Mouse (Mus musculus) bone marrow macrophage, adult 2 months (primary cell): ENCODE results near the gene Ptprk.

Source experiments
- CTCF ChIP-seq: IDR thresholded peaks from 2 replicates; pipeline ENCODE4 v1.5.1; 2012; ENCODE audit warnings: low read depth, mild to moderate bottlenecking, low read length, moderate library complexity
- POLR2A ChIP-seq: IDR thresholded peaks from 2 replicates; pipeline ENCODE4 v1.6.1; 2012; ENCODE audit warnings: mild to moderate bottlenecking, low read depth, low read length, borderline replicate concordance

DNA sequence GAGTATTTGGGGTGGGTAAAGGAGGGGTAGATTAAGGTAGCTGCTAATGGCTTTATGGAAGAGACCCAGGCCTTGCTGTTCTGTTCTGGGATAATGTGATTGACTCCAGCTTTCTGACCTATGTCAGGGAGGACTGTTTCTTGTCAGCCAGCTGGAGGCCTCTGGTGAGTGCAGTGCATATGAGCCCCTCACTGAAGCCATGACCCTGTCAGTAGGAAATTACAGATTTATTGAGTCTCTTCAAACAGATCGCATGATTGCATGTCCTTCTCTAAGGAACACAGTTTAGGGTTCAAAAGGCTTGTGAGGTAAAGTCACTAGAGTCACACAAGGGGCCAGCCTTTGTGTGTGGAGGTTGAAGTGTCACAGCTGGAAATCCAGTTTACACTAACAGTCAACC is 236.7 kb downstream of the Ptprk start:
- TF ChIP-seq CTCF, result no peak
- no peak for TF ChIP-seq POLR2A
